Mouse (Mus musculus) frontal cortex, postnatal 14 days (tissue): Measurements from ENCODE around the gene Dennd4c.
A peak's percentile ranks its signal among the peaks of the same experiment; 100 is the strongest.
"Not testable (repeated sequence)": the region's sequence is repeated elsewhere in the genome, so short reads cannot be mapped to it uniquely, and the experiment has no call there.

Experiments
- DNase-seq, 2 experiments: peaks; one replicate each; pipeline ENCODE4 v3.0.0; 2022; ENCODE audit warnings: low spot score in 2 of 2

The Dennd4c gene

DNA sequence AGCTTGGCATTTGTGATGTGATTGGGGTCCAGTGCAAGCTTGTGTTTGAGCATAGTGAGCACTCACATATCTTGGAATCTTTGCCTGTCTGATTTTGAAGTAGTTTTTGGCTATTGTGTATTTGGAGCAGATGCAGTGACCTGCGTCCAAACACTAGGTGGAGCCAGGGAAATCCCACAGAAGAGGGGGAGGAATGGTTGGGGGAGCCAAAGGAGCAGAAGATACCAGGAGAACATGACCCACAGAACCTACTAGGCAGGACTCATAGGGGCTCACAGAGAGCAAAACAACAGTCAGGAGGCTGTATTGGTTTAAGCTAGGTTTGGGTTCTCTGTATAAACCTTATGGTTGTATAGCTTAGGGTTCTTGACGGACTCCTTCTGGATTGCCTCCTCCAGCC lies 62.2 kb downstream of the Dennd4c start:
- no peak for DNase-seq

DNA sequence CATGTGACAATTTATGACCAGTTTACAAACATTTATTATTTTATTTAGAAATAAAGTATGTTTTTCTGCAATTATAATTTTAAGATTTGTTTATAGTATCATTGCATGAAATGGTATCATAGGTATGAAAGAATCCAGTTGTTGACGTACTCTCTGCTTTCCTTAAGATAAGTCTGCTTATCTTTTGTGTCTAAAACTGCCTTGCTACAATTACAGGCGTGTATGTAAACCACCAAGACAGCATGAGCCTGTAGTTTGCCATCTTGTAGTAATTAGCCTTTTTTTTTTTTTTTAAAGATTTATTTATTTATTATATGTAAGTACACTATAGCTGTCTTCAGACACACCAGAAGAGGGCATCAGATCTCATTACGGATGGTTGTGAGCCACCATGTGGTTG lies 66.5 kb downstream of the Dennd4c start:
- no peak for DNase-seq

DNA sequence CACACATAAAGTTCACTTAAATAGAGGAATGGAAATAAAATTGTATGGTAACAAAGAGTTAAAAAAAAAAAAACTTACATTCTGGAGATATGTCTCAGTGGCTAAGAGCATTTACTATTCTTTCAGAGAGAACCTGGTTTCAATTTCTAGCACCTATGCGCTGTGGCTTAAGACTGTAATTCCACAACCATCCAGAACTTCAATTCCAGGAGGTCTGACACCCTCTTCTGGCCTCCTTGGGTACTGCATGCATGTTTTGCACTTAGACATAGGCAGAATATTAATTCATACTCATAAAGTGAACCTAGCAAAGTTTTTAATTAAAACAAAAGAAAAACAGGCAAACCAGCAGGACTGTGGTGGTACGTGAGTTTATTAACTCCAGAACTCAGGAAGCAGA lies 74.8 kb downstream of the Dennd4c start:
- DNase-seq, result peak in 1 of 2 experiments; percentile 45

DNA sequence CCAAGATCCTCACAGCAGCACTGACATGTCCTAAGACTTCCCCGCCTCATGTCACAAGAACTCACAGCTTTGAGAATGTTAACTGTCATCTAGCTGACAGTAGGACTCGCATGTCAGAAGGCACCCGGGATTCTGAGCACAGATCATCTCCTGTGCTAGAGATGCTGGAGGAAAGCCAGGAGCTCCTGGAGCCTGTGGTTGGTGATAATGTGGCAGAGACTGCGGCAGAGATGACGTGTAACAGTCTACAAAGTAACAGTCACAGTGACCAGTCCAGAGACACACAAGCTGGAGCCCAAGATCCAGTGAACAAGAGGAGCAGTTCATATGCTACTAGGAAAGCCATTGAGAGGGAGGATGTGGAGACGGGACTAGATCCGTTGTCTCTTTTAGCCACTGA lies 76.8 kb downstream of the Dennd4c start:
- no peak for DNase-seq

DNA sequence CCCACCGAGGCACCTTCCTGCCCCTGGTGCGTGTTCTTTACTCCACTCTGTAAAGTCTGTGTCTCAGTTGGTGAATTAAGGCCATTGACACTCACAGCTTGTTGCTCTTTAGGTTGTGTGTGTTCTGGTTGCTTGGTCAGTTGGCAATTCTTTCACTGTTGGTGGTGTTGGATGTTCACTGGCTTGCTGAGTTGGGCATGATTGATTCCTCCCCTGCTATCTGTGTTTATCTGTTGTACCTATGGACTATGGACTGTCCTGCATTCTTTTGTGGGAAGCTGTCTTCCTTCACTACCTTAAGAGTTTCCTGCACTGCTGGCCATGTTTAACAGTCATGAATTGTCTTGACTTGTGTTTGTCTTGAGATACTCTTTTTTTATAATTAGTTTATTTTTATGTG lies 83.5 kb downstream of the Dennd4c start:
- DNase-seq, result no peak

DNA sequence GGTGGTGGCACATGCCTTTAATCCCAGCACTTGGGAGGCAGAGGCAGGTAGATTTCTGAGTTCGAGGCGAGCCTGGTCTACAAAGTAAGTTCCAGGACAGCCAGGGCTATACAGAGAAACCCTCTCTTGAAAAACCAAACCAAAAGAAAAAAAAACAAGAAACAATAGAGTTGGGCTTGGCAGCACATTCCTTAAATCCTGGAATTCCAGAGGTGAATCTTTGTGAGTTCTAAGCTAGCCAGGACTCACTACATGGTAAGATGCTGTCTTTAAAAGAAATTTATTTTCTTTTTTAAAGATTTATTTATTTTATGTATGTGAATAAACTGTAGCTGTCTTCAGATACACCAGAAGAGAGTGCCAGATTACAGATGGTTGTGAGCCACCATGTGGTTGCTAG lies 92.8 kb downstream of the Dennd4c start:
- DNase-seq, result not testable (repeated sequence)

DNA sequence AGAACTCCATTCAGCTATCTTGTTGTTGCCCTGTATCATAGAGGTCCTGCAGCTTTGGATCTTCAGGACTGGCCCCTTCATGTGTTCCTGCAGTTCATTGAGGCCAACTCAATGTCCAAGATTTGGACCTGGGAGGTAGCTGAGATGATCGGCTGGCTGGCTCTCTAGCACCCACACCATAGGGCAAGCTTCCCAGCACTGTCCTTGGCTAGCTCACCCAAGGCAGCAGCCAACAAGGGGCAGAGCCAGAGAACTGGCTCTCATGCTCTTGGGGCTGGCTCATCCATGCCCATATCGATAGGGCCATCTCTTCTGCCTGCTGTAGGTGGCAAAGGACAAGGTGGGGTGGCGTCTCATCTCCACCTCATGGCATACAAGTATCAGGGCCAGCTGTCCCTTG lies 97.0 kb downstream of the Dennd4c start:
- DNase-seq, result no peak

DNA sequence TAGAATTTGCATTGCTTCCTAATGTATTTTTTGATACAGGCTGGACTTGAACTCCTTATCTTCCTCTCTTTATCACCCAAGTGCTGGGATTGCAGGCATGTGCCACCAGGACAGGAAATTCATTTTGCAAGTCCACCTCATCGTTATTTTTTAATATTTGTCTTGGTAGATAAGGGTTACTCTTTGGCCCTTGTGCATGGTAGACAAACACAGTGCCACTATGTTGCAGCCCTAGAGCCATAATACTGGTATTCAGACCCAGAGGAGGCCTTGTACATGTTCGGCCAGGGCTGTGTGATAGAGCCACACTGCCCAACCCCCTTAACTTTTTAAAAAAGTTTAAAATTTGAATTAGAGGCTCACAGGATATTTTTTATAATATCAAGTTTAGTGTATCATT lies 98.9 kb downstream of the Dennd4c start:
- no peak for DNase-seq

DNA sequence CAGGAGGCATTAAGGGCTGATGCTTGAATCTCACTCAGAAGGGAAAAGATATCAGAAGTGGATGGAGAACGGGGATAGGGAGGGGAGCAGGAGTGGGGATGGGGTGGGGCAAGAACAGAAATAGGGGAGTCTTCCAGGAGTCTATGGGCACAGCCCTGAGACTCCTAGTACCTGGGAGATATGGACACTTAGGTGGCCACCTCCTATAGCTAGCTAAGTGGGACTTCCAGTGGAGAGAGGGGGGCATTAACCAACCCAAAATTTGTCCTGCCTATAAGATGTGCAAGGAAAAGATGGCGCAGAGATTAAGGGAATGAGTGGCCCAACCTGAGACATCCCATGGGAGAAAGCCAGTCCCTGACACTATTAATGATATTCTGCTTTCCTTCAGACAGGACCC lies 103.0 kb downstream of the Dennd4c start:
- no peak for DNase-seq

DNA sequence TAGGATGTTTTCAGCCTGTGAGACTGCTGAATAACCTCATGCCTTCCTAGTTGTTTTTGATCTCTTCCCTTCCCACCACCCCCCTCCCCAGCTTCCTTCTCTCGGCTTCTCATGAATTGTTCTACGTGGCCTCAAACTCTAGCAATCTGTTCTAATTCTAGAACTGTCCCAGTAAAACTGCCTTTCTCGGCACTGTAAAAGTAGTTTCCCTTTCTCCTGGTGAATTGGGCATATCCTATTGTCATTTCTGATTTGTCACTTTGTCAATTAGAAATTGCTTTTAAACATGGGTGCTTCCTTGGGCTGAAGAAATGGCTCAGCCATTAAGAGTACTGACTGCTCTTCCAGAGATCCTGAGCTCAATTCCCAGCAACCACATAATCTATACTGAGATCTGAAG lies 103.7 kb downstream of the Dennd4c start:
- DNase-seq, result no peak

DNA sequence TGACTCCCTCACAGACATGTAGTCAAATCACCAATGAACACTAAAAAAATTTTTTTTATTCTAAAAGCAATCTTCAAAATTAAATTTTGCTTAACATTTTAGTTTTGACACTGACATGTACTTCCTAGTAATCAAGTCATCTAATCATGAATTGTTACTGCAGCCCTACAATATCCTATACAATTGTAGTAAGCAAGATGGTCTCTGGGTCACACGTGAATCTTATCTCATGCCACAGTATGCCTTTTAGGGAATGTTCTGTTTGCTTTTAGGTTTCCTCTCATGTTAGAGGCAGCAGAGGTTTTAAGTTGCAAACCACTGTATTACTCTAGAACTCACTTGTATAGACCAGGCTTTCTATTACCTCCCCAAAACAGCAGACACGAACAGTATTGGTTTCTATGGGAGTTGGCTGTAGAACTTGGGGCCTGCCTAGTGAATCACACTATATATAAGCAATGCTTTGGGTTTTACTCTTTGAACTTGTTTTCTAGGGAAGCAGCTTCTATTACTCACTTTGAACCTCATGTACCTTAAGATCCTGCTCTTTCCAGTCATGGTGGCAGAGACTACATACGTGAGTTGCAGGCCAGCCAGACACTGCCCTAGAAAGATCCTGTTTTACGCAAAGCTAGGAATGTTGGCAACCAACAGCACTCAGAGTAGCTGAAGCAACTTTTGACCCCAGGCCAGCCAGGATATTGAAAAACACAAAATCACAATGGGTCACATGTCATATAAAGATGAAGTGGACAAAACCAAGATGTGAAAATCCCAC lies 104.6 kb downstream of the Dennd4c start:
- no peak for DNase-seq

DNA sequence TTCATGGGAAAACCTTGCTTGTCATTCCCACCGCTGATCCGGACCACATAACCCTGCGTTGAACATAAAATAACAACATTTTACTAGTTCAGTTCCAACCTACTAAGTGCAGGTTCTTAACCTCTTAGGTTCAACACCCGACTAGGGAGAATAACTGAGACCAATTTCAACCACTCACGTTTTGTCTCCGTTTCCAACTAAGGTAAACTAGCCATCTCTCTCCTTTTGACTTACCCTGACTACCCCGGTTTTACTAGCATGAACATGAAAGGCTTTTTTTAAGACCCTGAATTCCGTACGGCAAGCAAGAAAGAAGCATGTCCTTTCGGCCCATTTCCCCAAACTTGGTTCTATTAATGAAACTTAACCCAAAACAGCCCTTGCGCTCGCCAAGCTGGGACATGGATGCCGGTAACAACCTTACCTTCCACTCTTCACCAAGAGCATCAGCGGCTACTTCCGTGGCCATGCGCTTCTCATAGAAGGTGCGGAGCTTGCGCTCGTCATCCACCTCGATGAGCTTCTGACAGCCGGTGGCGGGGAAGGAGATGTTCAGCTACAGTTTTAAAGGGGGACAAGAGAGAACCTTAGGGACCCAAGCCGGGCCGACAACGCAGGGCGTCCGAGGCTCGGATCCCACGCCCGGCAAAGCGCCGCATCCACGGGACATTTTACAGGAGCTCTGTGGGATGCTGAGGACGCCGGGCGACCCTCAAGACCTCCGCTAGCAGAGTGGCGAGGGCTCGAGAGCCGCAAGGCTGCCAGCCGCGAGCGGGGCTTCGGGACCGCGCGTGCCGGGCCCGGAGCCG lies 108.2 kb downstream of the Dennd4c start:
- peak in 1 of 2 experiments; percentile 26 for DNase-seq

DNA sequence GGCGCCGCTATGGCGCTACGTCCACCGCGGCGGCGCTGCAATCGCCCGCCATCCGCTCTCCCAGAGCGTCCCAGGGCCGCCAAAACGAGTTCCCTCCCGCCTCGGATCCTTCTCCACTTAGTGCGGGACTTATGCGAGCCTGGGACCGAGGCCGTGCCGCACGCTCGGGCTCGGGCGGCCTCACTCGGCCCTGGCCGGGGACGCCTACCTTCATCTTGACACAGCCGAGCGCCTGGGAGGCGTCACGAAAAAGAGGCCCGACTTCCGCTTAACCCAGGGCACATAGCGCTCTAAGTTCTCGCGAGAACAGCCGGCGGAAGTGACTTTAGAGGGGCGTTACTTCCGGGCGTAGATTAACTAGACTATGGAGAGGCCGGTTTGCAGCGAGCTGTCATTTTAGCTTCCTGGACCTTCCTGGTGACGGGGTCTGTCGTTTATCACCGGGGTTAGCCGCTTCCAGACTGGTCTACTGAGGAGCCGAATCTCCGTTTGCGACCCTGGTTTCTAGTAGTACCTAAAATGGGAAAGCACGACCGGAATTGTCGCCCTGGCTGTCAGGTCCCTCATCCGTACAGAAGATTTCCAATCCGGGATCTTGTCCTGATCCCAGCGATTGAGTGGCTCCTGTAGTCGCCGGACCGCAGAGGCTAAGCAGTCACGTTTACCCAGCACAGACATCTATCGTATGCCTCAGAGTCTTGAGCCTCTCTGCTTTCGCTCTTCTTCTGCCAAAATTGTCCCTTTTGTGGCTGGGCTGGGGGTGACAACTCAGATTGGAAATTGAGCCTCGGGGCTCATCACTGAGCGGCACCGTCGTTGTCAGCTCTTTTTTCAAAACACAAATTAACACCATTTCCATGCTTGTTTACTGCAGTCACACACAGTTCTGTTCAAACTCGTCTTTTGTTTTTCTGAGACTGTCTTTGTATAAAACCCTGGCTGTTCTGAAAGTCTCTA lies 109.0 kb downstream of the Dennd4c start, which contains the start of gene Rps6:
Rps6 (minus strand) TSS at position 300 of the 957 bp plus-strand sequence.
- DNase-seq, result peak; percentile 94

DNA sequence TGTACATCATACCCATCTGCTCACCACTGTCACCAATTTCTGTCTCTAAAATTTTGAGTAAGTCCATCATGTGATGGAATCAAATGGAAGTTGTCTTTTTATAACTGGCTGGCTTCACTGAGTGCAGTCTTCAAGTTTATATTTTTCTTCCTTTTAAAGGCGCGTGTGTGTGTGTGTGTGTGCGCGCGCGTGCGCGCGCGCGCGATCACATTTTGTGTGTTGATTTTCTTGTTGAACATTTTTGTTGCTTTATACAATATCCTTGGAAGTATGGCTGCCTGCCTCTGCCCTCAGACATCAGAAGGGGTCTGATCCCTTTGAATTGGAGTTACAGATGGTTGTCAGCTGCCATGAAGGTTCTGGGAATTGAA lies 109.7 kb downstream of the Dennd4c start:
- no peak for DNase-seq

DNA sequence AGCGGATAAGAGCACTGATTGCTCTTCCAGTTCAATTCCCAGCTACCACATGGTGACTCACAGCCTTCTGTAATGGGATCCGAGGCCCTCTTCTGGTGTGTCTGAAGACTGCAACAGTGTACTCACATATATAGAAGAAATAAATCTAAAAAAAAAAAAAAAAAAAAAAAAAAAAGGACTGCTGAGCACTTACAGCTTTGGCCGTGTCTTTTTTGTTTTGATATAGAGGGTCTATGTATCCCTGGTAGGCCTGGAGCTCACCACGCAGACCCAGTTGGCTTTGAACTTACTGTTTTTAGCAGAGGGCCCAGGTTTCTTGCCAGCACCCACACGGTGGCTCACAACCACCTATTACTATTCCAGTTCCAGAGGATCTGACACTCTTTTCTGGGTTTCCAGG lies 115.7 kb downstream of the Dennd4c start:
- DNase-seq, result no peak

DNA sequence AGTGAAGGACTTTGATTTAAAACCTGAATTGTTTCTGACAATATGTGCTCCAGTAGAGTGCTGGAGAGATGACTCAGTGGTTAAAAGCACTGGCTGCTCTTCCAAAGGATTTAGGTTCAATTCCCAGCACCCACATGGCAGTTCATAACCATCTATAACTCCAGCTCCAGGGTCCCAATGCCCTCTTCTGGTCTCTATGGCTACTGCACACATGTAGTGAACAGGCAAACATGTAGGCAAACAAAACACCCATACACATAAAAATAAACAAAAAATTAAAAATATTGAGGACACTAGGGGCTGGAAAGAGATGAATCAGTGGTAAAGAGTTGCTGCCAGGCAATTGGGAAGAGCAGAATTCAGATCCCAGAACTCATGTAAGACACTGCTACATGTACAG lies 123.6 kb downstream of the Dennd4c start:
- DNase-seq, result no peak

DNA sequence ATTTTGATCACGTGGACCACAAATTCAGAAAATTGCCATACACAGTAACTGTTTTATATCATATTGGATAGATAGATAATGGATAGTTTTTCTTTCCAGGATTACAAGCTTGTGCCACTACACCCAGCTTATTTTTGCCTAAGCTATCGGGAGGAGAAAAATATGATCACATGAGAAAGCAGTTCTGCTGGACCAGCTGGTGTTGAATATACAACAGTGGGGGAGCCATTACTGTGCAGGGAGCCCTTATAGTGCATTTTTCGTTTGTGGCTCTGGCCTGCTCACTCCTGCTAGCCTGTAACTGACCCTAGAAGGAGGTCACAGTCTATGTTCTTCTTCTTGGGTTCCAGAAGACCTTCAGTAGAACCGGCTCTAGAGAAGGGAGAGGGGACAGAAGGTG lies 124.7 kb downstream of the Dennd4c start:
- no peak for DNase-seq

DNA sequence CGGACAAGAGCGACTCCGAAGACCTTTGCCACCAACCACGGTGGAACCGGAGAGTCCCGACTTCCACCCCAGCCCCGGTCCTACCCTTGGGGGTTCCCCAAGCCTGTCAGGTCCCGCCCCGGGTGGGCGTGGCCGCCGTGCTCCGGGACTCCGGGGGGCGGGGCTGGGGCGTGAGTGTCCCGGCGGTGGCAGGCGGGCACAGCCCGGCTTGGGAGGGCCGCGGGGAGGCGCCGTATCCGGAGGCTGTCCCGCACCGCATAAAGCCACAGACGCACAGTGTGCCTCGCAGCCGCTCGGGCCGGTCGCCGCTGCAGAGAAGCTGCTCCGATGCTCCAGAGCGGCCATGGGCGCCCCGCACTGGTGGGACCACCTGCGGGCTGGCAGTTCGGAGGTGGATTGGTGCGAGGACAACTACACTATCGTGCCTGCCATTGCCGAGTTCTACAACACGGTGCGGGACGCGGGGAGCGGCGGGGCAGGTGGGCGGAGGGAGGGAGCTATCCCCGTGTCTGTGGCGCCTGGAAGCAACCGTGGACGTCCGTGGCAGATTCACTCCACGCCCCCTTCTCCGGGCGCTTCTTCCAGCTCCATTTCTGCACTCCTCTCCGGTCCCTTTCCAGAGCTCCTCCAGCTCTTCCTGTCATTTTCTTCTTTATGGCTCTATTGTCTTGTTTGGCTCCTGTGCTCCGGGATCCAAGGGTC lies 125.9 kb downstream of the Dennd4c start, which contains the start of gene Acer2:
Acer2 (plus strand) TSS at position 251 of the 702 bp plus-strand sequence.
- peak; percentile 54 to 65 for DNase-seq

DNA sequence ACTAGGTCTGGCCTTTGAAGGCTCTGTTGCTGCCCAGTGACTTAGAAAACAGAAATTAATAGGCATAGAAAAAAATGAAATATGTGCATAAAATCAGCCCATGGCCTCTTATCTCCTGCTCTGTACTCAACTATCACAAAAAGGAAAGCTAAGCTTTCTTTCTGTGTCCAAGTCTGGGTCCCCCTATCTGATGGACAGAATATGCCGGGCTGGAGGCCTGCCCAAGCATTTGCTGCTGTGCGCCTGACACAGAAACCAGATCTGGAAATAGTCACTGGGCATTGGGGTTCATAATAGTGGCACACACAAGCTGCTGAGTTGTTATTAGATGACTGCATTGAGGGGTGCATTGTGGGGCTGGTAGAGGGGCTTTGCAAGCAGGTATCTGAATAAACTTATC lies 131.1 kb downstream of the Dennd4c start:
- no peak for DNase-seq

DNA sequence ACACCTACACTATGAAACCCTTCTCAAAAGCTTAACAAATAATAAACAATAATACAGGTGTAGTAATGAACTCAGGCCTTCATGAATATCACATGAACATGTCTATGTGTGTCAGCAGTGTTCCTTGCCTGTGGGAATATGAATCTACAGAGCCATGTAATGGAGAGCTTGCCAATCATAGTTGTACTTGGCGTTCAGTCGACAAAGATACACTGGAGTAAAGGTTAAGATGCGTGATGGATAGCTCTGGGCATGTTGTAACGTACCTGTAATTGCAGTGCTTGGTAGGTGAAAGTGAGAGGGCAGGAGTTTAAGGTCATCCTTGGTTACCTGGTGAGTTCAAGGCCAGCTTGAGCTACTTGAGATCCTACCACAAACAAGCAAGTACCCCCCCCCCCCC lies 132.8 kb downstream of the Dennd4c start:
- no peak for DNase-seq

DNA sequence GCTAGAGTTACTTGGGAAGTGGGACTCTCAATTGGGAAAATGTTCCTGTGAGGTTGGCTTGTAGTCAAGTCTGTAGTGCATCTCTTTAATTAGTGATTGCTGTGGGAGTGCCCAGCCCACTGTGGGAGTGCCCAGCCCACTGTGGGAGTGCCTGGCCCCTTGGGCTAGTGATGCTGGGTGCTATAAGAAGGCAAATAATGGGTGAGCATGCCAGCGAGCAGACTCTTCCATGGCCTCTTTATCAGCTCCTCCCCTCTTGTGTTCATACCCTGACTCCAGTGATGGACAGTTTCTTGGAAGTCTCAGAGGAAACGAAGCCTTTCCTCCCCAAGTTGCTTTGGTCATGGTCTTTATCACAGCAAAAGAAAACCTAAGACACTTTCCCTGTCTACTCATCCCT lies 134.1 kb downstream of the Dennd4c start:
- DNase-seq, result no peak
